9 mouse cellular contexts compared by ENCODE assay signal in genomic region chr7:49119794-49120487, GRCm38 (mm10).
DNase-seq lines count a peak whose midpoint lies in the region; ATAC-seq and TF ChIP-seq lines count a peak whose summit lies in the region.
"Had no signal": no experiment of that assay in that cellular context is flagged by ENCODE, and none has a peak within 500 bp of the region (broad histone marks: within the 10 kb centered on the region; RNA-seq: fewer than 3 reads in every experiment).

No protein-coding gene starts in this region.

- DNase-seq in heart, postnatal 10 days = no peak
- DNase-seq in brain, adult 2 months (ENCODE audit: low read depth, low spot score) = peak; percentile 43
- DNase-seq in mesoderm, embryonic 11.5 days (ENCODE audit: low read depth, low spot score) = peak; percentile 79
- DNase-seq in thymus, adult 2 months = no peak

- peaks cover 10 to 15% of the 10 kb centered on the region in 2 experiments for H3K4me1 ChIP-seq in heart, embryonic 14.5 days (ENCODE audit: control insufficient read depth in 2 of 2, insufficient read depth in 2 of 2, low read length in 2 of 2)
- H3K4me1 ChIP-seq in forebrain, embryonic 13.5 days = peaks cover 20% of the 10 kb centered on the region
- no peaks in the 10 kb centered on the region for H3K4me1 ChIP-seq in thymus, adult 2 months (replicated peaks; ENCODE audit: control insufficient read depth, insufficient read depth, low read length)

- H3K9ac ChIP-seq in heart, embryonic 14.5 days (ENCODE audit: low read length) = peak overlapping the region; percentile 55; the same call in 1 of the 2 replicates
- peak overlapping the region; percentile 64 for H3K9ac ChIP-seq in forebrain, embryonic 13.5 days

- H3K4me2 ChIP-seq in heart, embryonic 14.5 days (ENCODE audit: low read length) = peak overlapping the region; percentile 61
- peak overlapping the region; percentile 62 for H3K4me2 ChIP-seq in forebrain, embryonic 13.5 days

- no peaks in the 10 kb centered on the region for H3K27me3 ChIP-seq in heart, embryonic 14.5 days (ENCODE audit: control insufficient read depth, insufficient read depth, low read length)
- peaks cover 58% of the 10 kb centered on the region for H3K27me3 ChIP-seq in forebrain, embryonic 13.5 days
- H3K27me3 ChIP-seq in thymus, adult 2 months (ENCODE audit: control insufficient read depth, insufficient read depth, low read length) = no peaks in the 10 kb centered on the region

- peak overlapping the region; percentile 18 to 23 for H3K4me3 ChIP-seq in heart, embryonic 14.5 days (ENCODE audit: control insufficient read depth in 1 of 2, insufficient read depth in 1 of 2, low read depth in 1 of 2, low read length in 2 of 2)
- peak overlapping the region; percentile 27 for H3K4me3 ChIP-seq in forebrain, embryonic 13.5 days
- no peak overlapping the region for H3K4me3 ChIP-seq in thymus, adult 2 months (ENCODE audit: control insufficient read depth, insufficient read depth, low read length)

- TF ChIP-seq CTCF in thymus, adult 2 months (IDR thresholded peaks at IDR 0.05; ENCODE audit: borderline replicate concordance, control insufficient read depth, extremely low read depth, insufficient read depth, low read length, poor library complexity) = no peak

- TF ChIP-seq POLR2A in thymus, adult 2 months (IDR thresholded peaks at IDR 0.05; ENCODE audit: control insufficient read depth, extremely low read depth, insufficient read depth, low read length, poor library complexity) = no peak

- intact Hi-C loops in heart, postnatal 10 days (cut with DNase I) = loop anchor here (2.0 kb wide), 2 partner anchors 235 to 311 kb away; no protein-coding TSS in a partner anchor

- 36% methylated on average over 20 of the region's 20 CpGs for WGBS in heart, embryonic 14.5 days
- 11% methylated on average over 20 of the region's 20 CpGs for WGBS in forebrain, embryonic 13.5 days
- 38% methylated on average over 20 of the region's 20 CpGs for WGBS in thymus, adult 2 months

- no peaks in the 10 kb centered on the region for H3K9me3 ChIP-seq in heart, embryonic 14.5 days (ENCODE audit: control insufficient read depth, low read length)
- no peaks in the 10 kb centered on the region for H3K9me3 ChIP-seq in forebrain, embryonic 13.5 days (replicated peaks)

- no peak overlapping the region for H3K27ac ChIP-seq in heart, embryonic 14.5 days (replicated peaks in 1 of 2; ENCODE audit: control insufficient read depth in 1 of 2, insufficient read depth in 1 of 2, low read depth in 2 of 2, low read length in 2 of 2)
- peak overlapping the region; percentile 10 for H3K27ac ChIP-seq in forebrain, embryonic 13.5 days
- H3K27ac ChIP-seq in thymus, adult 2 months (ENCODE audit: control insufficient read depth, insufficient read depth, low read length) = no peak overlapping the region
- H3K27ac ChIP-seq: macrophage had no signal

- no peaks in the 10 kb centered on the region for H3K36me3 ChIP-seq in heart, embryonic 14.5 days (ENCODE audit: control insufficient read depth, insufficient read depth, low read length)
- H3K36me3 ChIP-seq in forebrain, embryonic 13.5 days (ENCODE audit: poor library complexity, severe bottlenecking) = no peaks in the 10 kb centered on the region
- H3K36me3 ChIP-seq in thymus, adult 2 months (ENCODE audit: control insufficient read depth, insufficient read depth, low read length) = no peaks in the 10 kb centered on the region

- ATAC-seq in heart, embryonic 14.5 days (ENCODE audit: insufficient number of reproducible peaks, insufficient read depth, low FRiP score, low read depth) = no peak
- peak; percentile 60 for ATAC-seq in forebrain, embryonic 13.5 days
- ATAC-seq in megakaryocyte progenitor cell, adult 5-6 weeks (replicated peaks; ENCODE audit: poor library complexity) = no peak
- no peak for ATAC-seq in monocyte, adult 5-6 weeks (replicated peaks; ENCODE audit: insufficient number of reproducible peaks, low FRiP score, low TSS enrichment, poor library complexity, severe bottlenecking)

Comparison
In these comparisons a context has a peak if more than half of its experiments do, and no peak if none do; other contexts are left out.
1. DNase-seq: peak in brain, adult 2 months (single experiment) and mesoderm, embryonic 11.5 days (single experiment); none in heart, postnatal 10 days (0 of 2) and thymus, adult 2 months (single experiment).